Mouse (Mus musculus) embryonic fibroblast, embryonic 13.5 days (primary cell): ENCODE data around the gene Pspn.

ENCODE experiments used
- CTCF ChIP-seq: IDR thresholded peaks from 2 replicates; pipeline ENCODE4 v1.5.1; 2011; ENCODE audit warnings: mild to moderate bottlenecking, control low read depth, low read length, moderate library complexity, borderline replicate concordance; ENCODE audit not compliant: insufficient read depth
- POLR2A ChIP-seq: IDR thresholded peaks from 2 replicates; pipeline ENCODE4 v1.6.1; 2011; ENCODE audit warnings: low read depth, mild to moderate bottlenecking, control low read depth, low read length, moderate library complexity

GRCm38 (mm10) chr17:56979524-56979923 lies 20.3 kb downstream of the Pspn start:
- TF ChIP-seq POLR2A (no peak), CTCF (no peak)
